Mouse (Mus musculus) limb, embryonic 11.5 days (tissue): ENCODE data around the gene Safb2. TPM values are rescaled to one million over a fixed set of nuclear protein-coding genes. Genes with fewer than 3 reads are reported as not detected.
A peak's percentile ranks its signal among the peaks of the same experiment; 100 is the strongest.
"Not testable (repeated sequence)": the region's sequence is repeated elsewhere in the genome, so short reads cannot be mapped to it uniquely, and the experiment has no call there.

ENCODE experiments used
- ATAC-seq: fragments of 200-750 bp; cut with Nextera tagmentation; 2 replicates; pipeline ENCODE4 v1.8.0; 2017; ENCODE audit warnings: low read depth; ENCODE audit not compliant: insufficient number of reproducible peaks, low FRiP score, low TSS enrichment
- DNase-seq: peaks from one replicate; pipeline ENCODE4 v3.0.0-alpha.2; 2015; ENCODE audit warnings: low spot score
- H3K27ac ChIP-seq: fragments of 300-500 bp; sonication (generic); replicated peaks from 2 replicates; pipeline ENCODE4 v1.5.1; 2014; ENCODE audit warnings: low read depth, mild to moderate bottlenecking, low read length
- H3K27me3 ChIP-seq: fragments of 300-500 bp; sonication (generic); 2 replicates; pipeline ENCODE4 v1.6.1; 2014; ENCODE audit warnings: mild to moderate bottlenecking, low read length, mixed read lengths; ENCODE audit not compliant: control insufficient read depth, insufficient read depth
- H3K36me3 ChIP-seq: fragments of 300-500 bp; sonication (generic); 2 replicates; pipeline ENCODE4 v1.6.1; 2014; ENCODE audit warnings: mild to moderate bottlenecking, low read length, moderate library complexity, mixed read lengths; ENCODE audit not compliant: control insufficient read depth, insufficient read depth
- H3K4me1 ChIP-seq: fragments of 300-500 bp; sonication (generic); 2 replicates; pipeline ENCODE4 v1.6.1; 2014; ENCODE audit warnings: low read length, mixed read lengths; ENCODE audit not compliant: control insufficient read depth, insufficient read depth
- H3K4me2 ChIP-seq: fragments of 300-500 bp; sonication (generic); 2 replicates; pipeline ENCODE4 v1.6.1; 2014; ENCODE audit warnings: low read depth, mild to moderate bottlenecking, moderate library complexity; ENCODE audit not compliant: severe bottlenecking
- H3K4me3 ChIP-seq: fragments of 300-500 bp; sonication (generic); 2 replicates; pipeline ENCODE4 v1.5.1; 2014; ENCODE audit warnings: low read depth, low read length
- H3K9ac ChIP-seq: fragments of 300-500 bp; sonication (generic); 2 replicates; pipeline ENCODE4 v1.6.1; 2014; ENCODE audit warnings: mild to moderate bottlenecking, low read length
- H3K9me3 ChIP-seq: fragments of 300-500 bp; sonication (generic); 2 replicates; pipeline ENCODE4 v1.6.1; 2016; ENCODE audit warnings: low read length; ENCODE audit not compliant: control insufficient read depth
- WGBS: fragments of 180-500 bp; shearing (Covaris S2); extraction: QIAGEN DNeasy Blood & Tissue Kit; methylation state at CpG from one replicate; pipeline ENCODE4 v1.1.7; 2014; 5-methylcytosine and 5-hydroxymethylcytosine counted together
- polyA plus RNA-seq: library from polyadenylated mRNA; unstranded; fragments of >200 nt; fragmentation: Nextera tagmentation; extraction: Ambion mirVana; gene quantifications from 2 replicates; pipeline ENCODE4 v1.2.1, GENCODE M21; 2014

Safb2 gene
- polyA plus RNA-seq, 1 experiment from 2014 or later = 65.3 TPM

DNA sequence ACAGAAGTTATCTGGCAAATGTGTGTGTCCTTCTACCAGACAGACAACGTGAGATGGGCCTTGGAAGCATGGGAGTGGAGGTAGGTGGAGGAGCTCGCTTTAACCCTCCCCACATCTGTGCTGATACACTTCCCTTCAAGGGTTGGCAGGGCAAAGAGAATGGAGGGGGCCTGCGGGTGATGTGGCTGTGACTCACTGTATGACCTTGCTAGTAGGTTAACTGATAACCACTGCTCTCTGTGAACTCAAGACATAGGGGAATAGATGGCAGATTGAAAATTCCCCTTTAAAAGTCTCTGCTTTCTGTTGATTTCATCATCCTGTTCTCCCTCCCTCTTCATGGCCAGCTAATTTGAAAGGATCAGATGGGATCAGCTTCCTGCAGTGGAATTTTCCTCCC lies 41.1 kb upstream of the Safb2 start:
- no peak overlapping the region for H3K27ac ChIP-seq
- peaks cover 9% of the 10 kb centered on the region for H3K4me1 ChIP-seq
- H3K4me3 ChIP-seq = peak overlapping the region; percentile 98; the same call in 1 of the 2 replicates
- H3K9ac ChIP-seq = no peak overlapping the region
- no peak for DNase-seq
- H3K27me3 ChIP-seq = no peaks in the 10 kb centered on the region
- WGBS = 86% methylated on average over 3 of the region's 3 CpGs
- no peaks in the 10 kb centered on the region for H3K9me3 ChIP-seq
- no peak for ATAC-seq
- H3K36me3 ChIP-seq = peaks cover 15% of the 10 kb centered on the region
- H3K4me2 ChIP-seq = peak overlapping the region; percentile 89; the same call in 1 of the 2 replicates

GRCm38 (mm10) chr17:56617628-56618027 lies 33.2 kb upstream of the Safb2 start:
- ATAC-seq (no peak), DNase-seq (no peak)
- Histone ChIP-seq H3K9me3 (no peaks in the 10 kb centered on the region), H3K4me2 (no peak overlapping the region), H3K9ac (no peak overlapping the region), H3K4me1 (peaks cover 8% of the 10 kb centered on the region), H3K27ac (no peak overlapping the region), H3K27me3 (no peaks in the 10 kb centered on the region), H3K4me3 (no peak overlapping the region), H3K36me3 (peaks cover 46% of the 10 kb centered on the region)
- WGBS = 89% methylated on average over 8 of the region's 8 CpGs

GRCm38 (mm10) chr17:56616725-56617124 lies 32.3 kb upstream of the Safb2 start:
- ATAC-seq (no peak), DNase-seq (no peak)
- no peaks in the 10 kb centered on the region for H3K27me3 ChIP-seq
- H3K9me3 ChIP-seq = no peaks in the 10 kb centered on the region
- H3K9ac ChIP-seq = no peak overlapping the region
- no peak overlapping the region for H3K4me2 ChIP-seq
- peaks cover 42% of the 10 kb centered on the region for H3K36me3 ChIP-seq
- no peak overlapping the region for H3K27ac ChIP-seq
- 86% methylated on average over 3 of the region's 3 CpGs for WGBS
- peaks cover 8% of the 10 kb centered on the region for H3K4me1 ChIP-seq
- 0 out of 2 replicates have a peak overlapping the region, but pooled peaks have one; percentile 3 for H3K4me3 ChIP-seq

DNA sequence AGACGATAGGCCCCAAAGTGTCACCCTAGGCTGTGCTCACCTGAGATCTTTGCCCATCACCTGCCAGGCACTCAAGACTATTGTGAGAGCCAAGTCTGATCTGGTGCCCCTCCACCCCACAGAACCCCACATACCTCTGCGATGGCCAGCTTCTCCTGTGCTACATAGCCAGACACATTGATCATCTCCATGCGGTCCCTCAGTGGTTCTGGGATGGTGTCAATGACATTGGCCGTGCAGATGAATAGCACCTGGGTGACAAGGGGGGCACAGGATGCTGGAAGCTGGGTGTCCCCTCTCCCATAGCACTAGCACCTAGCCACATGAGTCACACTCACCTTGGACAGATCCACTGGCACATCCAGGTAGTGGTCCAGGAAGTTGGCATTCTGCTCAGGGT lies 31.4 kb upstream of the Safb2 start:
- no peak for ATAC-seq
- peaks cover 8% of the 10 kb centered on the region for H3K4me1 ChIP-seq
- 95% methylated on average over 4 of the region's 4 CpGs for WGBS
- no peak overlapping the region for H3K4me3 ChIP-seq
- DNase-seq = no peak
- no peaks in the 10 kb centered on the region for H3K27me3 ChIP-seq
- H3K36me3 ChIP-seq = peaks cover 40% of the 10 kb centered on the region
- H3K9ac ChIP-seq = no peak overlapping the region
- H3K27ac ChIP-seq = no peak overlapping the region
- H3K4me2 ChIP-seq = no peak overlapping the region
- H3K9me3 ChIP-seq = no peaks in the 10 kb centered on the region

DNA sequence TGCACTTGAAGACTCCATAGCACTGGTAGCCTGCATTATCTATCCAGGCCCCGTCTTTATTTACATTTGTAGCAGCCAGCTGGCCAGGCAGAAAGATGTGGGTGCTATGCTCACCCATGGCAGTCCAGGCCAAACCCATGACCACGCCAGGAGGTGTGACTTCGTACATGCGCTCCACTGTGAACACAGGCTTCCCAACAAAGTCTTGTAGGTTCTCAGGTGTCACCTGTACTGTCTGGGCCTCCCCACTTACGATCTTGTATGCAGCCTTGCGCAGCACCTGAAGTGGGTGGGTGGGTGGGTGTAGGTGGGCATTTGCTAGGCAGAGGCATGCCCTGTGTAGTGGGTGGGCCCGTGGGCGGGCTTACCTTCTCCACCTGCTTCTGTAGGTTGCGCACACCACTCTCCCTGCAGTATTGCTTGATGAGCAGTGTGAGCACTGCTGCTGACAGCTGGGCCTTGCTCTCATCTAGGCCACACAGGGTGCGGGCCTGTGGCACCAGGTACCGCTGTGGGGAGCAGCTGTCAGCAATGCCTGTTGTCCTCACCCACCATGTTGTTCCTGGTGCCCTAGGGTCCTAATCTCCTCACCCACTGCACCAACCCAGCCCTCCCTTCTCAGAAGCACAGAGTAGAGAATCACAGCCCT lies 30.9 kb upstream of the Safb2 start:
- Histone ChIP-seq H3K4me2 (peak overlapping the region; percentile 84; the same call in 1 of the 2 replicates), H3K9me3 (no peaks in the 10 kb centered on the region)

DNA sequence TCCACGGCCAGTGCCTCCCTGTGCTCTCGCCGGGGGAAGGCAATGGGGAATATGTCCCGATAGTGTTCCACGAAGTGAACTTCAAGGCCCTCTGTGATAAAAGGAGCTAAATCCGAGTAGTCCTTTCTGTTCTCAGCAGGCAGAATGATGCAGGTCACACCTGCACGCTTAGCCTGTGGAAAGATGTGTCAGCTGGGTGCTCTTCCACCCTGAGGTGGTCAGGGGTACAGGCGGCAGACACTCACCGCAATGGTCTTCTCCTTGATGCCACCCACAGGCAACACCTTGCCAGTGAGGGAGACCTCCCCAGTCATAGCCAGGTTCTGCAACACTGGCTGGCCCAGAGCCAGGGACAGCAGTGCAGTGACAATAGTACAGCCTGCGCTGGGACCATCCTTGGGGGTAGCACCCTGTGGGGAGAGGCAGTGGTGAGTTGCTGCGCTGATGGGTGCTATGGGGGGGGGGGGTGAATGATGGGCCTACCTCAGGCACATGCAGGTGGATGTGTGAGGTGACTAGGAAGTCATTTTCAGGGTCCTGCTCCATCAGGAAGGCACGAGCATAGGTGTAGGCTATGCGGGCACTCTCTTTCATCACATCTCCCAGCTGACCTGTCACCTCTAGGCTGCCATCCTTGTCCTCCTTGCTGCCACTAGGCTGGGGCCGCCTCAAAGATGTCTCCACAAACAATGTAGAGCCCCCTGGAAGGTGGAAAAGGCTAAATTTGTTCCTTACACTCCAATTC lies 30.2 kb upstream of the Safb2 start:
- no peak overlapping the region for H3K27ac ChIP-seq
- peak overlapping the region; percentile 67 for H3K4me3 ChIP-seq
- no peaks in the 10 kb centered on the region for H3K27me3 ChIP-seq
- peaks cover 8% of the 10 kb centered on the region for H3K4me1 ChIP-seq
- 26% methylated on average over 14 of the region's 14 CpGs for WGBS
- H3K4me2 ChIP-seq = peak overlapping the region; percentile 84
- ATAC-seq (no peak), DNase-seq (peak; percentile 31)
- peak overlapping the region; percentile 84 for H3K9ac ChIP-seq
- H3K36me3 ChIP-seq = peaks cover 33% of the 10 kb centered on the region
- H3K9me3 ChIP-seq = no peaks in the 10 kb centered on the region

More for the DNA sequence above, 30.9 kb upstream of the Safb2 start:
- Histone ChIP-seq H3K27ac (no peak overlapping the region), H3K36me3 (peaks cover 36% of the 10 kb centered on the region), H3K4me1 (peaks cover 8% of the 10 kb centered on the region), H3K27me3 (no peaks in the 10 kb centered on the region), H3K9ac (no peak overlapping the region), H3K4me3 (no peak overlapping the region; the same call in 1 of the 2 replicates)
- WGBS = 89% methylated on average over 11 of the region's 11 CpGs
- no peak for DNase-seq
- ATAC-seq = no peak

- WGBS = under 1% methylated on average over 25 of the region's 26 CpGs
- not testable (repeated sequence) for H3K9me3 ChIP-seq, ATAC-seq, H3K4me1 ChIP-seq, H3K27me3 ChIP-seq
- H3K4me2 ChIP-seq = peak overlapping the region; percentile 84
- peak overlapping the region; percentile 67 for H3K4me3 ChIP-seq
- DNase-seq = peak; percentile 46
- peak overlapping the region; percentile 84 for H3K9ac ChIP-seq
- peak overlapping the region; percentile 85 for H3K27ac ChIP-seq
- peaks cover 29% of the 10 kb centered on the region for H3K36me3 ChIP-seq
These were observed 29.5 kb upstream of the Safb2 start for GRCm38 (mm10) chr17:56613893-56614292.

GRCm38 (mm10) chr17:56613236-56613844 lies 29.0 kb upstream of the Safb2 start, which contains the start of gene Rpl36:
TSS of gene Rpl36 (plus strand) at chr17:56613416.
- Histone ChIP-seq H3K4me3 (peak within 1 kb of the TSS; percentile 67), H3K27ac (peak within 1 kb of the TSS; percentile 85), H3K9ac (peak within 1 kb of the TSS; percentile 84), H3K4me2 (peak within 1 kb of the TSS; percentile 84), H3K36me3 (peaks cover 27% of the 10 kb centered on the region), H3K4me1 (peaks cover 12% of the 10 kb centered on the region), H3K9me3 (no peaks in the 10 kb centered on the region), H3K27me3 (no peaks in the 10 kb centered on the region)
- ATAC-seq (peak; percentile 45; the same call in 1 of the 2 replicates), DNase-seq (peak; percentile 99)
- under 1% methylated on average over 52 of the region's 52 CpGs for WGBS
